Mouse (Mus musculus) adrenal gland, adult 18-20 months (tissue): Measurements from ENCODE around the gene Chn2. TPM values are rescaled to one million over a fixed set of nuclear protein-coding genes. Genes with fewer than 3 reads are reported as not detected.

ENCODE experiments used
- DNase-seq, 2 experiments: peaks; one replicate each; pipeline ENCODE4 v3.0.0; 2021 to 2022; ENCODE audit warnings: low spot score in 2 of 2
- total RNA-seq, 2 experiments: library from RNA; stranded (reverse); gene quantifications; 1 replicate in 1 of 2; 2 replicates in 1 of 2; pipeline ENCODE4 v1.2.3; 2021

The Chn2 gene
- total RNA-seq, 2 experiments from 2014 or later = 7.7 to 12.5 TPM

DNA sequence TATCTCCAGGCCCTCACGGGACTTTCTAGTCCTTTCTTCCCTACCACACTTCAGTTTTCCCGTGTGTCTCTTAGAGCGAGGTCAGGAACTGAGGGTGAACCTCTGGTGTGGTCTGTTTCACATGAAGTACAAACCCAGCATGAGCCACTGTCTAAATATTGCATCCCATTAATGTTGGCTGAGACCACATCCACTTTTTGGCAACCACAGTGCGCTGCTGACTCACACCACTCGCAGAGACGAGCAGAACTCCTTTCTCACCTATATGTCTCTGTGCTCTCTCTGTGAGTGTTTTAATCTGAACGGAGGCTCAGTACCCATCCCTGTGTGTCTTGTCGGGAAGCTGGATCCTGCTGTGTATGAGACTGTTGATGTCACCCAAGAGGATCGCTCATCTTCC, 76.9 kb downstream of the Chn2 start:
- DNase-seq = no peak

DNA sequence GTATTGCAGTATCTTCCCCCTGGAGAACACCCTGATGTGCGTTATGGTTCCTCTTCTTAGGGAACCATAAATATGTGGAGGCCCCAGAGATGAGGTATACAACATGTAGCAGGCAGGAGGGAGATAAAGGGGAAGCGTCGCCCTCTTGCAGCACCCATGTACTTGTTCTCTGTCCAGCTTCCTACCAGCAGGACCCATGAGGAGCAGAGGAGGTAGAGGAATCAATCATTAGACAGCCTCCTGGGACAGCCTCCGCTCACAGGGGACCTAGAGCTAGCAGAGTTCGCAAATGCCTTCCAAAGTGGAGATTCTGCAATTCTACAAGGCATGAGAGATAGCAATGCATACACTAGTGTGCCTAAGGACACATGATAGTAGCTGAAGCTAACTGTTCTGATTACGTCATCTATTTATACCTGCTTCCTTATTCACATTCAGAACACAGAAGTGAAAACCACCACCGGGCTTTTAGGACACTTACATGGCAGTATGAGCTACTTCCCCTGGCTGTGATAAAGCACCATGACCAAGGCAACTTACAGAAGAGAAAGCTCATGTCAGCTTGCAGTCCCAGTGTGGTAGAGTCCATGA, 77.7 kb downstream of the Chn2 start:
- DNase-seq = no peak

DNA sequence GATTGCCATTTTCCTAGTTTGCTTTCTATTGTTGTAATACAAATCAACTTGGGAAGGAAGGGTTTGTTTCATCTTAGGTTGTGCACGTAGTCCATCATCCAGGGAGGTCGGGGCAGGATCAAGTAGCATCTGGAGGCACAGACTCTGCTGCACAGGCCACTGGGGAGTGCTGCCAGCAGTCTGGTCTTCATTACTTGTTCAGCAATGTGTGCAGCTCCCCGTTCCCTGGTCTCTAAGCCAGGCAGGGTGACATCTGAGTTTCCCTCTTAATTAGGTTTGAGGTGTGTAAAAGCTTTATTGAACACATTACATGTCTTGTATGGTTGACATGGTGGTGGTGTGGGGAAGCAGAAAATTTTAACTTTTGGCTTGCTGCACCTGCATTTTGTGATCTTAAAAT, 79.0 kb downstream of the Chn2 start:
- no peak for DNase-seq

DNA sequence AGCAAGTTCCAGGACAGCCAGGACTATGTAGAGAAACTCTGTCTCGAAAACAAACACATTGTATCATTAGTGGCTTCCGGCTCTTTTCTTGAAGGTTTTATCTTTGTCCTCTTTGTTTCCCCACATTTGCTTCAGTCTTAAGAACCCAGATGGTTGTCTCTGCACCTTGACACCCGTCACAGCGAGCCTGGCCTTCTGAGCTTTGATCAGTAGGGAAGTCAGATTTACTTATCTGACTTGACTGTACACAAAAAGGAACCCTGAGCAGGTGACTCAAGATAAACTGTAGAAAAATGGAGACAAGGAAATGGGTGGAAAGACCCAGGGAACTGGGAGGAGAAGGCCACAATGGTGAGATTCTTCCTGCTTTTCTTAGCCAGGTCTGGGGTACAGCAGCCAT, 79.5 kb downstream of the Chn2 start:
- no peak for DNase-seq

DNA sequence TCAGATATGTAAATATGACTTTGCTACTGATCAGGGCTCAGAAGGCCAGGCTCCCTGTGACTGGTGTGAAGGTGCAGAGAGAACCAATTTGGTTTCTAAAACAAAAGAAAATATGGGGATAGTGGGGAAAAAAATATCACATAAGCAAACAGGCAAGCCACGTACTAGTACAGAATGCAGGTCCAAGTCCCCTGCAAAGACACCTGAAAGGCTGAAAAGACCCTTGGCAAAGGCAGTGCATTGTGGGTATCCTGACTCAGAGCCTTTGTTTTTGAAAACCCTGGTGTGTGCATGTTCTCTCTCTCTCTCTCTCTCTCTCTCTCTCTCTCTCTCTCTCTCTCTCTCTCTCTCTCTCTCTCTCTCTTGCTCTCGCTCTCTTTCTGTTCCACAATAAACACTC, 80.1 kb downstream of the Chn2 start:
- DNase-seq = no peak

DNA sequence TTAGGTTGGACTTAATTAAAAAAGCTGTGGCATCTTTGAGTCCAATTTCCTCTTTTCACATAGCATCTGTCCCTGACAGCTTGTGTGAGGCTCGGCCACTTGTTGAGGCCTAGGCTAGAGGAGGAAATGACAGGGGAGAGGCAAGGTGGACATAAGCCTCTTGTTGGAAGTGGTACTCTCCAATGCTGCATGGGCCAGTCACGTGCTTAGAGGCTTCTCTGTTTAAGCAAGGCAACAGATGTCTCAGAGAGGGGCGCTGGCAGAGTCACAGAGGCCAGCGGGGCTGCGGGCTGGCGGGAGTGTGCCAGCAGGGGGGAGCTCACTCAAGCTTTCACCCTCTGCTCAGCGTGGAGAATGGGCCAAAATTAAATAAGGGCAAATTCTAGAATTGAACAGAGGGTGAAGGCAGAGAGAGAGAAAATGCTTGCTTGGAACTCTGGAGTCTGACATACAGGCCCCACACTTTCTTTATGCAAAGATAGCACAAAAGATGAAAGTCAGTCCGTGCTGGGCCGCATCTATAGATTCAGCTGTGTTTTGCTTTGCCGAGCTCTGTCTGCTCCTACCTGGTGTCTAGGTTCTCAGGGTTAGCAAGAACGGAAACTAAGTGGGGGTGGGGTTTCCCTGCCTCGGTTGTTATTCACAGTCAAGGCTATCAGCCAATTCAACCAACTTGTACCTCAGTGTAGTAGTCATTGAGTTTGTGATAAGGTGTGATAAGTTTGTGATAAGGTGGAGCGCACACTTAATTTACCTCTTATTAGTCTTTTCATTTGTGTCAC, 80.7 kb downstream of the Chn2 start:
- DNase-seq = no peak

DNA sequence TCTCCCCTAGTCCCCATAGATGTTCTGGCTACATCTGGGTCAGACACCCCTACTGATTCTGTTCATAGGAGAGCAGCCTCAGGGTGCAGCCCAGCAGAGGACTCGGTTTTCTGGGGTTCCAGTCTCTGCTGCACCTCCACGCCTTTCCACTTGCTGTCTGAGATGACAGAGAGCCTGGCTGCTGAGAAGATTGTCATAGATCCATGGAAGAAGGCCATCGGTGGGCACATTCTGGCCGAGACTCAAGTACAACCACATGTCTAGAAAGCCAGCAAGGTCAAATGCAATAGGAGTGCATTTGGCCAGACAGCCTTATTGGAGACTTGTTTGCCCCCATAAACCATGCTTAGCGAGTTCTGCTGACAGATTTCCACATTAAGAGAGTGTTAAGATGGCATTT, 81.5 kb downstream of the Chn2 start:
- DNase-seq = no peak

DNA sequence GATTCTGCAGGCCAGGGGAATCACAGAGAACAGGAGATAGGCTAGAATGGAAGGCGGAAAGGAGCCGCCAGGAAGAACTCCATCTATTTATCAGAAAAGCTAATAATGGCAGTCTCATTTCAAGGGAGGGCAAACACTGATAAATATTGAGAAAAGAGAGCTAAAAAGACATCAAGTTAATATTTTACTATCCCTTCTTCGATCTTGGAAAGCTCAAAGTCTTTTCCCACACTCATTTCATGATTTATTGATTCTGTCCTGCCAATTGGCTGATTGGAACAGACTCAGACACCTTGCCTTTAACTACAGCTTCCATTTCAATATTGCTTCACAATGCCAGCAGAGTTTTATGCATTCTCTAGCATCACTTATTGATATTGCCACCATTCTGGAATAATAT, 85.2 kb downstream of the Chn2 start:
- DNase-seq = no peak

DNA sequence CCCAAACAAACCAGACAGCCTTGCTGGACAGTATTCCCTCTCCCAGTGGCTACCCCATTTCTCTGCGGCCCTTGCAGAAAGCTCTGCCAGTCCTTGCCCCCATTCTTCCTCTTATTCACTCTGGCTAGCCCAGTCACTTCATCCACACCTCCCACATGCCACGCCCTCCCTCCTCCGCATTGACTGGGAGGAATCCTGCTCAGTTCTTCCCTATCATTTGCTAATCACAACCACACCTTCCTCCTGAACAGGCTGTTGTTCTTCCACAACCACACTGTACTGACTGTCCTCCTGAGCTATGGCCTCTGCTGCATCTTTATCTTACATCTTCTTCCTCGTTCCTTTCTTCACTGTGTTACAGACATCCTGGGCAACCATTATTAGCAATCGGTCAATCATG, 86.2 kb downstream of the Chn2 start:
- DNase-seq = no peak

DNA sequence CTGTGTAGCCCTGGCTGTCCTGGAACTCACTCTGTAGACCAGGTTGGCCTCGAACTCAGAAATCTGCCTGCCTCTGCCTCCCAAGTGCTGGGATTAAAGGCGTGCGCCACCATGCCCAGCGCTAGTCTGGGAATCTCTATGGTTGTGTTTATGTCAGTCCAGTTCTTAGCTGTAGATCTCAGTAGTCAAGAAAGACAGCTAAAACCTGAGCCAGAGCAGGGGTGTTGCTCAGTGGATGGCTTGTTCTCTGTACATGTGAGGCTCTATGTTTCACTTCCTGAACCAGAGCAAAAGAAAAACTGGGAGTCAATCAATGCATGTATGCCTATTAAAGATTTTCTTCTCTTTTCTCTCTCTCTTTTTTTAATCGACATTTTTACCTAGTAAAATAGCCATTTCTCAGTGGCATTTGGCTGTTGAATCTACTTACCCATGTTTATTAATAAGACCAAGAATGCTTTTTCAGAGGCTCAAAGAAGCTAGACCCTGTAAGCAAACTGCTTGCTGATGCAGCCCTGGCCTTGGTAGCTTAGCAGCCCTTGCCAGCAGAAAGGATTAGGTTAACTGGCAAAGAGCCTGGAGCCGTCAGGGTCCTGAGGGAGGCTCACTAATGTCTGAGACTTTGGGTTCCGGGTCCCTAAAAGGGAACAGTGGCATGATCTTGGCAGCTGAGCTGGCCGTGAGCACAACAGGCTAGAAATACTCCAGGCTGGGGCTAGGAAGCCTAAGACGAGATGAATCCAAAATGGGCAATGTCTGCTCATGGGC, 87.1 kb downstream of the Chn2 start:
- DNase-seq = no peak

DNA sequence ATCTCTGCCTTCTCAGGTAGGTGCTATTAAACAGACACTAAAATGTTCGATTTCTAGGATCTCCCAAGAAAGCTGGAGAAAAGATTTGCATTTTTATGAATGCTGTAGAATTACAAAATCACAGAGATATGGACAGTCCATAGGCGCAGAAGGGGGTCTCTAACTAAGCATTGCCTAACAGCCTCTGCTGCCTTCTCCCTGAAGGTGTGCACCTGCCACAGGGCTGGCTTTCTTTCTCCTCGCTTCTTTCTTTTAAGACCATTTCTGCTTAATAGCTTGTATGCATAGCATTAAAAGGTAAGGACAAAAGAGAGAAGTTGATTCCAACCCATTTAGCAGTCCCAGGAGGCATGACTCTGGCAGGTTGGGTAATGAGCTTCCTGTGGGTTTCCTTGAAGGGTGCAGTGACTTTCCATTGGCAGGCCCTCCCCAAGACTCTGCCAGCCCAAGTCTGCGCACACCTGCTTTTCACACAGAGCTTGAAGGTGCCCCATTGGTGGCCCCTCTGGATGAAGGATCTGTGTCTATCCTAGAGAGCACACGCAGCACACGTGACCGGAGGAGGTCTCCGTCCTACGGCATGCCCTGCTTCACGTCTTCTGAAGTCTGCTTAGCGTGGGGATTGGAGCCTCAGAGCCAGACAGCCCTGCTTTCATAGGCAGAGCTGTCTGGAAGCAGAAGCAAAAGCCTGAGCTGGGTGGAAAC, 87.8 kb downstream of the Chn2 start:
- no peak for DNase-seq

DNA sequence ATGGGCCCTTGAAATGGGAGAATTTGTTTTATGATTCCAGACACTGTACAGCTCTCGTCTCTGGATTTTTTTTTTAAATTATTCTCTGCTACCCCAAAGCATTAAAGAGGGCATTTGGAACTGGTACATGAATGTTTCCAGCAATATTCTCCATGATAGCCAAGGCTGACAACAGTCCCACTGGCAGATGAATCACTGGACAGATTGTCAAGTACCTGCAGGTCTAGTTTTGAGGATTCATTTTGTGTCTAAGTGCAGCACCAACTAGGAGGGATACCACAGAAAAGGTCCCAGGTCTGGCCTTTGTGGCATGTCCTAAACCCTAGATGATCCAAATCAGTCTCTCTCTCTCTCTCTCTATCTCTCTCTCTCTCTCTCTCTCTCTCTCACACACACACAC, 89.3 kb downstream of the Chn2 start:
- DNase-seq = no peak

DNA sequence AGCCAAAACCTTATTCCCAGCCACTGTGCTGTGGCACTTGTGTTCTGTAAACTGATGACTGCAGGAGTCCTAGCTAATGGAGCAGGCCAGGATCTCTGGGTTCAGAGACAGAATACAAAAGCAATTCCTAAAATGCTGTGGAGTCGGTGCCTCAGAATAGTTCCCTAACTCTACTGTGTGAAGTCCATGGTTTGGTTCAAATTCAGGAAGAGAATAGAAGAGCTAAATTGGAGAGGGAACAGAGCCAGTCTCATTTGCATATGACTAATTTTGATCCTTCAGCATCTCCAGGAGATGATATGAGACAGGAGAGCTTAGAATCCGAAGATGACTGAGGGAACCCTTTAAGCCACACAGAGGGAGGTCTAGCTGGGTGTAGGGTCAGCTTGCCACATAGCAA, 90.2 kb downstream of the Chn2 start:
- no peak for DNase-seq

DNA sequence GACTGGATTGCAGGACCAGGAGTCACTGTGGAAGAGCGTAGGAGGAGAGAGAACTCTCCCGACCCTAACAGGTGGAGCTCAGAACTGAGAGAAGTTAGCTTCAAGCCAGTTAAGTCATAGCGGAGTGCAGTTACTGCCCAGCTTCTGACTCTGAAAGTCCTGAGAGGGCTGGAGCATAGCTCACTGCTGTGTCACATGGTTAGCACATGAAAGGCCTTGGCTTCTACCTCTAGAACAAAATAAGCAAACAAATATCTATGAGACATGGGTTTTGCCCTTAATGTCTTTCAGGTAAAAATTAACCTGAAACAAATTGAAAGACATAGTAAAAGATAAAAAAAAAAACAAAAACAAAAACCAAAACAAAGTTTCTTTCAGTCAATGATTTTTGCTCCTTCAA, 91.5 kb downstream of the Chn2 start:
- no peak for DNase-seq

DNA sequence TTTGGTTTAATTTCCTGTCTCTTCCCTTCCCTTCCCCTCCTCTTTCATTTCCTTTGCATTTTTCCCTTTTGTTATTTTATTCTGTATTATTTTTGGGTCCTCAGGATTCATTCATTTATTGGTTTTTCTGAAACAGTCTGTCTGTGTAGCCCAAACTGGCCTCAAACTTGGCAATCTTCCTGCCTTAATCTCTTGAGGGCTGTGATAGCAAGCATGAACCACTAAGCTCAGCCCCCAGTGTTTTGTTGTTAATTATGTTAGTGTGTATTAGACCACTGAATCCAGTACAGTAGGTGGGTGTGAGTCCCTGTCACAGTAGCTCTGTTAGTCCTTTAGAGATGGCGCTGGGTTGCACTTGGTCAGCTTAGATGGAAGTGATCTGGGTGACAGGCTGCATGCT, 93.2 kb downstream of the Chn2 start:
- no peak for DNase-seq

DNA sequence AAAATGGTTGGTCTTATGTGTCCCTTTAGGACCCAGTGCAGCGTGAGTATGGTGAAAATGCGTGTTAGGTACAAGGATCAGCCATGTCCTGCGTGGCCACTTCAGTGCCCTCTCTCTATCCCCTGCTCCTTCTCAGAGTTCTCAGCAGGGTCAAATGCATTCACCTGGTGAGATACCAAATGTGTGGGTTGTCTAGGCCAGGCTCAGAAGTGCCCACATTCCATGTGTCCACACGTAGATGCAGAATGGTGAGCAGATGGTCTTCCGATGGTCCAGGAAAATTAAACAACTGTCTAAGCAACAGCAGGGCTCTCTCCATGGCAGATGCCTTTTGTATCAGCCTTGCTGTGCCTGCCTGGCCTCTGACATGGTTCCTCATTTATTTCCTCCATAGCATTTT, 93.9 kb downstream of the Chn2 start:
- DNase-seq = no peak

DNA sequence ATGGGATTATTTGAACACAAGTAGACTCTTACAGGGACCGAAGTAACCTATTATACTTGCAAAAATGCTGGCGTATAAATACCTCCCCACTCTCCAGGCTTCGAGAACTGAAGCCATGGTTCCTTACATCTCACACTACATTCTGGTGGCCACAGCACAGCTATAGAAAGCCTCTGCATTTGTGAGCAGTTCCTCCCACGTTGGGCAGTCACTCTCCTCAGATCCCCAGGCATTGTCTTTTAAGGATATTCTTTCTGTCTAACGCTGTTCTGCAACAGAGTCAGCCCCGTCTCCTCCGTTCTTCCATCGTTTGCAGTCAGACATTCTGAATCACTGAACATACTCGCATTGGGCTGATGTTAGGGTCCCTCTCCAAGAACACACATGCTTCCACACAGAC, 98.8 kb downstream of the Chn2 start:
- DNase-seq = no peak

DNA sequence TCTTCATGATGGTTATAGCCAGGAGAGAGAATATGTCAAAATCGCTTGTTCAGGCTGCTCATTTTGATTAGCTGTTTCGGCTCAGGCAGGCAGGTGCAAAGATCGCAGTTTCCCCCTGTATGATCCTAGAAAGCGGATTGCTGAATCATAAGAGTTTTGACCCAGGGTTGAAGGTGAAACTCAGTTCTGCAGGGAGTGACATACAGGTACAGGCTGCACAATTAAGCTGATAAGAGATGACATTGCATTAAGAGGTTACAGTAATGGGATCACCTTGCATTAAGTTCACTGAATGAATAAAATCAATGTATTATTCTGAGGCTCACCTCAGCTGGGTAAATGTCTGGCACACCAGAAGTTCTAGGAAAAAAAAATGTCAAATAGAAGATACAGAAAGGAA, 101.1 kb downstream of the Chn2 start:
- DNase-seq = no peak

DNA sequence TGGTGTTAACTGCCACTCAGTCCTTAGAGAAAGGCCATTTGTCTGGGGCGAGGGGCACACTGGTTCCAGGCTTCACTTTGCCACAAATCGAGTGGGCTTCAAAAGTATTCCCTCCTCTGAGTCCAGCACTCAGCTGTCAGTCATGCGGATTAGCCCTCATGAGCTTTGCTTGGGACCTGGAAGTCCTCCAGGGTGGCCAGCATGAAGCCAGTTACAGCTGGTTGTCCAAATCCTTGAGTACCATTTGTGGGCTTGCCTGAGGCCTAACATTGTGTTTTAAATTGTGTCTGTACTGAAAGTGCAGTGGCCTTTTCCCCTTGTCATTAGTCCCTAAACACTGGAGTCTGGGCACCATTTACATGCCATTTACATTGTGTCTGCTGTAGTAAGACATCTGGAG, 101.8 kb downstream of the Chn2 start:
- DNase-seq = no peak

DNA sequence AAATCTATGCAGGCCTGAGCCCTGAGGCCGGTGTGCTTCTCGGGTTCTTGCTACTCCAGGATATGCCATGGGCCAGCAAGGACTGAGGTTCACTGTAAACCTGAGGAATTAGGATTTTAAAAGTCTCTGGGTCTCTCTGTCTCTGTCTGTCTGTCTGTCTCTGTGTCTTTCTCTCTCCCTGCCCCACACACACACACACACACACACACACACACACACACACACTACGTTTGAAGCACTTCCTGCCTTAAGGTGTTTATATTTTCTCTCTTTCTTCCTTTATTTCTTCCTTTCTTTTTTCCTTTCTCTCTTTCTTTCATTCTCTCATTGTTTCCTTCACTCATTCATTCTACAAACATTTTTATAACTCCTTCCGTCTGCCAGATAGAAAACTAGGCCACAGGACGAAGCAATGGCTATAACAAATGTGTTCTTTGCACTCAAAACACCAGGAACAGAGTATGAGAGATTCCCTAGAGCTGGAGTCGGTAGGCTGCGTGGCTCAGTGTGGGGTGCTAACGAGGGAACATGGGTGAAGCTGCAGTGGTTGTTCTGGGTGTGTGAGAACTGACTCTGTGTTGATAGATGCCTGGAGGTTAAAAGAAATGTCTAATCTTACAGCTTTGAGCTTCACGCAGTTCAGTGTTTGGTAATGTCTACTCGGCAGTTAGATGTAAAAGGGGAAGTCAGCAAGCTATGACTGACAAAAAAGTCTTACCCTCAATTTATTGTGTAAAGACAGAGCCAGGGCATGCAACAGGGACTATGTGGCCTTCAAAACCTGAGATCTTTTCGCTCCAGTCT, 103.7 kb downstream of the Chn2 start:
- no peak for DNase-seq

DNA sequence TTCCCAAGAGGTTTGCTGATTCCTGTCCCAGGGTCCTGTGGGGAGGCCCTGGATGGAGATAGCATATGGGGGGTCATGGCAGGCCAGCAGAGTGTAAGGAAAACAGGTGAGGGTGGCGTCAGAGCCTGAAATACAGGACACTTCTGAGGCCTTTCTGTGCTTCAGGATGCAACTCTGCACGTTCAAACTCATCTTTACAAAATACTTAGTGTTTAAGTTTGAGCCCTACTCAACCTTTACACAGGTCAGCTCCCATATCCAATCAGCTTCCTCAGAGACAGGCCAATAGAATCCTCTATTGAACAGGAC, 104.3 kb downstream of the Chn2 start:
- no peak for DNase-seq
